Mouse (Mus musculus) gastrocnemius, postnatal 4 days (tissue): ENCODE data around the gene Tex11. TPM values are rescaled to one million over a fixed set of nuclear protein-coding genes. Genes with fewer than 3 reads are reported as not detected.
"Not testable (repeated sequence)": the region's sequence is repeated elsewhere in the genome, so short reads cannot be mapped to it uniquely, and the experiment has no call there.

ENCODE experiments used
- DNase-seq, 2 experiments: peaks; one replicate each; pipeline ENCODE4 v3.0.0; 2021 to 2022; ENCODE audit warnings: low spot score in 2 of 2, mixed read lengths in 2 of 2
- long read RNA-seq, 2 experiments: library from polyadenylated mRNA; stranded (forward); transcript quantifications; one replicate each; pipeline ENCODE4 v2.0.0; 2021
- total RNA-seq, 2 experiments: library from RNA; stranded (reverse); gene quantifications; 2 replicates each; pipeline ENCODE4 v1.2.3; 2021

Gene Tex11
- not detected for total RNA-seq
- long read RNA-seq, experiment 1, partial matches to known transcripts: 0 of 1 reads
- long read RNA-seq, experiment 1, other reads (novel, unspliced or antisense): 1 of 1 reads
- long read RNA-seq, experiment 2: 0 reads

GRCm38 (mm10) chrX:101059541-101059940, at the start of gene Tex11:
Gene Tex11 (minus strand): TSS chrX:101059667.
- DNase-seq: no peak

- DNase-seq: no peak
Measured at GRCm38 (mm10) chrX:101085920-101086319, 26.5 kb upstream of the Tex11 start, which contains the start of gene Slc7a3. Gene Slc7a3 (minus strand): TSS chrX:101086020.

GRCm38 (mm10) chrX:101085211-101085610, 25.7 kb upstream of the Tex11 start:
- not testable (repeated sequence) for DNase-seq

- no peak for DNase-seq
Measured at GRCm38 (mm10) chrX:101084192-101084591, 24.7 kb upstream of the Tex11 start.

GRCm38 (mm10) chrX:101065245-101065644, 5.8 kb upstream of the Tex11 start:
- no peak for DNase-seq

- DNase-seq: no peak
Measured at GRCm38 (mm10) chrX:101063503-101063902, 4.0 kb upstream of the Tex11 start.

GRCm38 (mm10) chrX:100943640-100944039, 115.8 kb downstream of the Tex11 start:
- no peak for DNase-seq

GRCm38 (mm10) chrX:100839211-100839610, 220.3 kb downstream of the Tex11 start:
- DNase-seq: no peak

- DNase-seq: no peak
Measured at GRCm38 (mm10) chrX:100832806-100833205, 226.7 kb downstream of the Tex11 start.

GRCm38 (mm10) chrX:100825557-100825956, 233.9 kb downstream of the Tex11 start:
- DNase-seq: no peak

- DNase-seq: no peak
Measured at GRCm38 (mm10) chrX:100821149-100821548, 238.3 kb downstream of the Tex11 start.

GRCm38 (mm10) chrX:100818681-100819080, 240.8 kb downstream of the Tex11 start:
- no peak for DNase-seq

GRCm38 (mm10) chrX:100815766-100816165, 243.7 kb downstream of the Tex11 start:
- no peak for DNase-seq

- DNase-seq: no peak
Measured at GRCm38 (mm10) chrX:100814139-100814538, 245.3 kb downstream of the Tex11 start.

GRCm38 (mm10) chrX:100811129-100811528, 248.3 kb downstream of the Tex11 start:
- DNase-seq: no peak

- DNase-seq: no peak
Measured at GRCm38 (mm10) chrX:100802034-100802433, 257.4 kb downstream of the Tex11 start.

GRCm38 (mm10) chrX:100800643-100801042, 258.8 kb downstream of the Tex11 start:
- no peak for DNase-seq

GRCm38 (mm10) chrX:100797851-100798527, 261.5 kb downstream of the Tex11 start:
- no peak for DNase-seq

- DNase-seq: no peak
Measured at GRCm38 (mm10) chrX:100797370-100797769, 262.1 kb downstream of the Tex11 start.

- no peak for DNase-seq
Measured at GRCm38 (mm10) chrX:100796741-100797090, 262.8 kb downstream of the Tex11 start.

GRCm38 (mm10) chrX:100796041-100796740, 263.3 kb downstream of the Tex11 start:
- DNase-seq: no peak

- DNase-seq: no peak
Measured at GRCm38 (mm10) chrX:100789322-100789721, 270.1 kb downstream of the Tex11 start.
